Mouse (Mus musculus): ENCODE data around the gene Fam163a. TPM values are rescaled to one million over a fixed set of nuclear protein-coding genes. Genes with fewer than 3 reads are reported as not detected.
"Not testable (repeated sequence)": the region's sequence is repeated elsewhere in the genome, so short reads cannot be mapped to it uniquely, and the experiment has no call there.

Fam163a gene
- 1.0 and 1.2 TPM in 2 replicates for polyA plus RNA-seq (2014; fragmentation: Nextera tagmentation; extraction: Ambion mirVana)

DNA sequence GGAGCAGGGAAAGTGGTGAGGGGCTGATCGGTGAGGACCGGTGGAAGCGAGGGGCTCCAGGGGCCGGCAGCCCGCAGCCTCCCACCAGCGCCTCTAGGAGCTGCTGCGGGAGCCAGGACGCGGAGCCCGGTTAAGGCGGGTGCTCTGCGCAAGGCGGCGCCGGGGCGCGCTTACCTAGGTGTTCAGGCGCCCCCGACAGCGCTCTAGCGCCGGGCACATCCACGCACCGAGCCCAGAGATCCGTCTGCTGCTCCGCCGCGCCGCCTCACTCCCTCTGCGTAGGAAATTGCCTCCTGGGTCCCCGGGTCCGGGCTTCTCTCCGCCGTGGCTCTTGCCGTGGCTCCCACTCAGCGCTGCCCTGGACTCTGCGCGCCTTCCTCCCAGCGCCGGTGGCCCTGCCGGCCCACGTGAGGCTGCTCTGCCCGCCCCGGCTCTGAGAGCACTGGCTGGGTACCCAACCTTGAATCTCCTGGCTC is at the start of gene Fam163a:
Gene Fam163a (minus strand): TSS at position 371 of the 476 bp plus-strand sequence.
- H3K4me3 ChIP-seq (ENCODE audit: low read depth, low read length), result peak within 1 kb of the TSS; percentile 49
- no peak within 1 kb of the TSS for H3K27ac ChIP-seq (ENCODE audit: low read depth)
- no peak for TF ChIP-seq CTCF (IDR thresholded peaks at IDR 0.05; ENCODE audit: low read depth)
- H3K4me1 ChIP-seq (ENCODE audit: insufficient read depth), result 0 out of 2 replicates have a peak, but pooled peaks cover 6% of the 10 kb centered on the region
- DNase-seq (peak; percentile 61), ATAC-seq (ENCODE audit: insufficient read depth) (peak; percentile 55; the same call in 1 of the 2 replicates)
- peak within 1 kb of the TSS; percentile 56 for H3K9ac ChIP-seq
- H3K9me3 ChIP-seq (ENCODE audit: low read depth, low read length), result no peaks in the 10 kb centered on the region
- no peaks in the 10 kb centered on the region for H3K36me3 ChIP-seq (ENCODE audit: insufficient read depth)
- WGBS, result under 1% methylated on average over 44 of the region's 44 CpGs
- peaks cover 51% of the 10 kb centered on the region for H3K27me3 ChIP-seq (ENCODE audit: insufficient read depth, low read length)
- peak within 1 kb of the TSS; percentile 87 for H3K4me2 ChIP-seq

- not testable (repeated sequence) for H3K9me3 ChIP-seq (ENCODE audit: low read depth, low read length); H3K9ac ChIP-seq; H3K4me3 ChIP-seq (ENCODE audit: low read depth, low read length); DNase-seq; H3K36me3 ChIP-seq (ENCODE audit: insufficient read depth); ATAC-seq (ENCODE audit: insufficient read depth); H3K4me2 ChIP-seq; H3K4me1 ChIP-seq (ENCODE audit: insufficient read depth); H3K27me3 ChIP-seq (ENCODE audit: insufficient read depth, low read length); H3K27ac ChIP-seq (ENCODE audit: low read depth)
- WGBS, result 65% methylated on average over 4 of the region's 4 CpGs
These were observed 46.3 kb upstream of the Fam163a start for GRCm38 (mm10) chr1:156251096-156251495.

DNA sequence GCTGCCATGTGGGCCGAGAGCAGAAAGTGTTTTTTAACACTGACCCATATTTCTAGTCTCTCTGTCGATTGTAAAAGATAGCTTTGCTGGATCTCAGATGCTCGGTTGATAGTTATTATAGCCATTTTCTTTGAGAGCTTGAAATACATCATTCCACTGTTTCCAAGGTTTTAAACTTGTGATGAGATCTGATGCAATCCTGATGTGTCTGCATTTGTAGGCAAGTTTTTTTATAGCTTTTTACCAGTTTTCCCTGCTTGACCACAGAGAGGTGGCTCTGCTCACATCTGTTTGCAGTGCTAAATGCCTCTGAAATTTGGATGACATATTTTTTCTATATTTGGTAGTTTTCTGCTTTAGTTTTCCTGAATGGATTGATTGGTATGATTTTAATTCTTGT is 43.1 kb upstream of the Fam163a start:
- no peak for TF ChIP-seq CTCF (IDR thresholded peaks at IDR 0.05; ENCODE audit: low read depth)
- WGBS, result 56% methylated on average over 3 of the region's 3 CpGs

GRCm38 (mm10) chr1:156241713-156242348 is 37.0 kb upstream of the Fam163a start:
- peak; percentile 88 for TF ChIP-seq CTCF (IDR thresholded peaks at IDR 0.05; ENCODE audit: low read depth)
- no peak overlapping the region for H3K27ac ChIP-seq (ENCODE audit: low read depth)
- no peaks in the 10 kb centered on the region for H3K9me3 ChIP-seq (ENCODE audit: low read depth, low read length)
- H3K27me3 ChIP-seq (ENCODE audit: insufficient read depth, low read length), result no peaks in the 10 kb centered on the region
- no peak; the same call in 1 of the 2 replicates for ATAC-seq (ENCODE audit: insufficient read depth)
- no peaks in the 10 kb centered on the region for H3K4me1 ChIP-seq (ENCODE audit: insufficient read depth)
- H3K4me3 ChIP-seq (ENCODE audit: low read depth, low read length), result no peak overlapping the region
- H3K36me3 ChIP-seq (ENCODE audit: insufficient read depth), result no peaks in the 10 kb centered on the region
- 6% methylated on average over 14 of the region's 14 CpGs for whole genome bisulfite sequencing
- DNase-seq, result peak; percentile 88
- H3K4me2 ChIP-seq, result no peak overlapping the region
- H3K9ac ChIP-seq, result no peak overlapping the region

More for the DNA sequence above, 43.1 kb upstream of the Fam163a start:
- Histone ChIP-seq H3K4me3 (ENCODE audit: low read depth, low read length) (no peak overlapping the region), H3K4me1 (ENCODE audit: insufficient read depth) (no peaks in the 10 kb centered on the region), H3K9ac (no peak overlapping the region), H3K36me3 (ENCODE audit: insufficient read depth) (no peaks in the 10 kb centered on the region), H3K27ac (ENCODE audit: low read depth) (no peak overlapping the region), H3K9me3 (ENCODE audit: low read depth, low read length) (no peaks in the 10 kb centered on the region), H3K27me3 (ENCODE audit: insufficient read depth, low read length) (no peaks in the 10 kb centered on the region), H3K4me2 (no peak overlapping the region)
- DNase-seq, result no peak
- ATAC-seq (ENCODE audit: insufficient read depth), result no peak

DNA sequence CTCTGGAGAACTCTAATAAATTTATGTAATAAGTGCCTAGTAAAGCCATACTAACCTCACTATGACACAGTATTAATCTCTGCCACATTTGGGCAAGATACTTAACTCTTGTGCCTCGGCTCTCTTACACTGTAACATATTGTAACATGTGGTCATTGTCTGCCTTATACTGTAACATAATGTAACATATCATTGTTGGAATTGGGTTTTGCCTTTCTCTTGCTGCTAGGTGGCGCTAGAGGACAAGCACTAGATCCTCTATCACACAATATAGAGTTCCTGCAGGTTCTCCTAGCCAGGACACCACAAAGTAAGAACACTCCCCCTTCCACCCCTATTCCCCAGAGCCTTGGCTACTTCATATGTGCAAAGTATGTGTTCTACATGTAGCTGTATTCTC is 36.2 kb upstream of the Fam163a start:
- peak; percentile 47; the same call in 1 of the 2 replicates for ATAC-seq (ENCODE audit: insufficient read depth)
- Histone ChIP-seq H3K9ac (no peak overlapping the region), H3K4me3 (ENCODE audit: low read depth, low read length) (no peak overlapping the region), H3K9me3 (ENCODE audit: low read depth, low read length) (no peaks in the 10 kb centered on the region), H3K36me3 (ENCODE audit: insufficient read depth) (no peaks in the 10 kb centered on the region), H3K27ac (ENCODE audit: low read depth) (no peak overlapping the region), H3K27me3 (ENCODE audit: insufficient read depth, low read length) (no peaks in the 10 kb centered on the region), H3K4me2 (no peak overlapping the region), H3K4me1 (ENCODE audit: insufficient read depth) (no peaks in the 10 kb centered on the region)
- TF ChIP-seq CTCF (IDR thresholded peaks at IDR 0.05; ENCODE audit: low read depth), result peak; percentile 68
- DNase-seq, result peak; percentile 79
- WGBS, result 29% methylated on average over 2 of the region's 2 CpGs

DNA sequence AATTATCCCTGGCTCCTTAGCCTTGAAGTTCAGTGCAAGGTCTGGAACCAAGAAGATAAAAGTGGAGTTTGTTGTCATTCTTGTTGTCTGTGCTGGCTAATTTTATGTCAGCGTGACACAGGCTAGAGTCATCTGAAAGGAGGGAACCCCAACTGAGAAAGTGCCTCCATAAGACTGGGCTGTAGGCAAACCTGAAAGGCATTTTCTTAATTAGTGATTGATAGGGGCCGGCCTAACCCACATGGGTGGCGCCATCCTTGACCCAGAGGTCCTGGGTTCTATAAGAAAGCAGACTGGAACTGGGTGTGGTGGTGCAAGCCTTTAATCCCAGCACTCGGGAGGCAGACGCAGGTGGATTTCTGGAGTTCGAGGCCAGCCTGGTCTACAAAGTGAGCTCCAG is 26.3 kb upstream of the Fam163a start:
- ATAC-seq (ENCODE audit: insufficient read depth) (no peak), DNase-seq (no peak)
- H3K36me3 ChIP-seq (ENCODE audit: insufficient read depth), result no peaks in the 10 kb centered on the region
- 81% methylated on average over 6 of the region's 6 CpGs for WGBS
- H3K9me3 ChIP-seq (ENCODE audit: low read depth, low read length), result no peaks in the 10 kb centered on the region
- no peak overlapping the region for H3K4me3 ChIP-seq (ENCODE audit: low read depth, low read length)
- no peak overlapping the region for H3K27ac ChIP-seq (ENCODE audit: low read depth)
- TF ChIP-seq CTCF (IDR thresholded peaks at IDR 0.05; ENCODE audit: low read depth), result no peak
- no peak overlapping the region for H3K9ac ChIP-seq
- H3K27me3 ChIP-seq (ENCODE audit: insufficient read depth, low read length), result no peaks in the 10 kb centered on the region
- H3K4me1 ChIP-seq (ENCODE audit: insufficient read depth), result no peaks in the 10 kb centered on the region
- no peak overlapping the region for H3K4me2 ChIP-seq

DNA sequence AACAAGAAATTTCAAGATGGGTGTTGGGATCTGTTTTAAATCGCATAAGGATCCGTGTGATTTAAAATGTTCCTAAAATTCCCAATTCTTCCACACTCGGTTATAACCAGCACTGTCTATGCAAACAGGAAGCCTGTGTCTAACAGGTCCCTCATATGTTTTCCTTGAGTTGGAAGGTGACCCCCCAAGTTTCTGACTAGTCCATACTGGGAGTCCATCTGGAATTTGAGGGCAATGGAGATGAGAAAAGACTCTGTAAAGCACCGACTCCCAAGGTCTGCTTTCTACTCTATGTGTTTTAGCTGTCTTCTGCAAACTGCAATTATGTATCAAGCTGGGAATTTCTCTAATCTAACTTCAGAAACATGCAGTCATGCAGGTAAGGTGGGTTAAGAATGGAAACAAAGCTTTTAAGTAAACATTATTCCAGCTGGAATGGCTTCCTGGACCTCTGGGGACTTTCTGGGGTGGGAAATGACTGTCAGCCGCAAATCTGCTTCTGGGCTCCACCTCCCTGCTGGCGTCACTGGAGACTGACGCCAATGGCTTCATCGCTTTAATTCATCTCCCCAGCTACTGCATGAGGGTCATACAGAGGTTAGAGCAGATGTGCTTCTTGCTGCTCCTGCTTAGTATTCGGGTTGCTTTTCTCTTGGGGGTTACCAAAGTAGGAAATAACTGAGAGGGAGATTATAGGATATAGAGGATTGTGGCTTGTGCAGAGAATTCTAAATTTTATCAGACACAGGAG is 25.7 kb upstream of the Fam163a start:
- Histone ChIP-seq H3K9ac (no peak overlapping the region), H3K36me3 (ENCODE audit: insufficient read depth) (no peaks in the 10 kb centered on the region), H3K4me3 (ENCODE audit: low read depth, low read length) (no peak overlapping the region), H3K27ac (ENCODE audit: low read depth) (peak overlapping the region; percentile 65; the same call in 1 of the 2 replicates), H3K4me2 (no peak overlapping the region), H3K4me1 (ENCODE audit: insufficient read depth) (no peaks in the 10 kb centered on the region), H3K9me3 (ENCODE audit: low read depth, low read length) (no peaks in the 10 kb centered on the region), H3K27me3 (ENCODE audit: insufficient read depth, low read length) (no peaks in the 10 kb centered on the region)
- no peak for TF ChIP-seq CTCF (IDR thresholded peaks at IDR 0.05; ENCODE audit: low read depth)
- ATAC-seq (ENCODE audit: insufficient read depth) (peak; percentile 83; the same call in 1 of the 2 replicates), DNase-seq (peak; percentile 82)
- 27% methylated on average over 9 of the region's 9 CpGs for WGBS
